Mouse (Mus musculus): ENCODE data around the gene Ebf3. TPM values are rescaled to one million over a fixed set of nuclear protein-coding genes. Genes with fewer than 3 reads are reported as not detected.

Gene Ebf3
- total and polyA plus RNA-seq, 2 experiments from 2014 or later, result 0.67 to 14.0 TPM

- Histone ChIP-seq H3K27me3 (ENCODE audit: insufficient read depth, low read length) (peaks cover 37% of the 10 kb centered on the region), H3K4me3 (ENCODE audit: low read depth, low read length) (no peak overlapping the region), H3K4me2 (ENCODE audit: low read depth) (no peak overlapping the region), H3K9ac (no peak overlapping the region), H3K4me1 (ENCODE audit: insufficient read depth) (no peaks in the 10 kb centered on the region), H3K9me3 (ENCODE audit: low read length) (no peaks in the 10 kb centered on the region), H3K27ac (ENCODE audit: low read depth, low read length) (no peak overlapping the region), H3K36me3 (ENCODE audit: insufficient read depth) (no peaks in the 10 kb centered on the region)
- WGBS, result 78% methylated on average over 5 of the region's 5 CpGs
- DNase-seq, result no peak
- no peak for ATAC-seq
- no peak for TF ChIP-seq CTCF (IDR thresholded peaks at IDR 0.05; ENCODE audit: low read depth)
Observed at GRCm38 (mm10) chr7:137277713-137278112, 36.5 kb downstream of the Ebf3 start.

- WGBS, result 46% methylated on average over 10 of the region's 10 CpGs
- Histone ChIP-seq H3K36me3 (ENCODE audit: insufficient read depth) (no peaks in the 10 kb centered on the region), H3K4me1 (ENCODE audit: insufficient read depth) (no peaks in the 10 kb centered on the region), H3K4me2 (ENCODE audit: low read depth) (no peak overlapping the region), H3K27me3 (ENCODE audit: insufficient read depth, low read length) (peaks cover 60% of the 10 kb centered on the region), H3K9ac (no peak overlapping the region), H3K27ac (ENCODE audit: low read depth, low read length) (no peak overlapping the region), H3K4me3 (ENCODE audit: low read depth, low read length) (no peak overlapping the region), H3K9me3 (ENCODE audit: low read length) (no peaks in the 10 kb centered on the region)
- no peak for TF ChIP-seq CTCF (IDR thresholded peaks at IDR 0.05; ENCODE audit: low read depth)
- ATAC-seq, result peak; percentile 82
- peak; percentile 88 for DNase-seq
Observed at GRCm38 (mm10) chr7:137272252-137272651, 42.0 kb downstream of the Ebf3 start.

DNA sequence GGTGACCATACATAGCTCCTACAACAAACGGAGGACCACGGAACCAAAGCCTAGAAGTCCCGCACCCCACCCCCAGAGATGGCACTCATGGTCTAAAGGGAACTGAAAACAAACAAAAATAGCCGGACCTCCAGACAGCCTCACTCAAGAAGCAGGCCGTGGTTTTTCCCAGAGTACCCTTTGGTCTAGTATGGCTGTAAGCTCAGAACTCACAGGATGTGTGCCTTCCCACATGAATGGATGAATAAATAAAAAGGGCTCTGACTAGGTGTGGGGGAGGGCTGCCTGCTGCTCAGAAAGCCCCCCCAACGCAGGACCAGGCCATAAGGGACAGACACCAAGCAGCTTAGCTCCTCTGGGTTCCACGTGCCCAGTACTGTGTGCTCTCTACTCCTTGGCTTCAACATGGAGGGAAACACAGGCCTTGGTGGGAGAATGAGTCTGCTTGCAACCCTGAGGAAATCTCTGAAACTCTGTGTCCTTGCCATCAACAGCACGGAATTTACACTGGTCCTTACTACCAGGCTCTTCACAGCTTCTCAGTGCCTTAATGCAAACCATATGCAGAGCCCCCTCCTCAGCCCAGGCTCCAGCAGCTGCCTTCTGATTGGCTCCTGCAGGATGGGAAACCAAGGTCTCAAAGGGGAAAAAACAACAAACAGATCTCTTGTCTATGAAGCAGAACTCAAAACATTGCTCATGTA is 45.6 kb downstream of the Ebf3 start:
- H3K36me3 ChIP-seq (ENCODE audit: insufficient read depth), result no peaks in the 10 kb centered on the region
- no peak overlapping the region for H3K9ac ChIP-seq
- no peak for DNase-seq
- WGBS, result 76% methylated on average over 8 of the region's 8 CpGs
- H3K27ac ChIP-seq (ENCODE audit: low read depth, low read length), result no peak overlapping the region
- no peaks in the 10 kb centered on the region for H3K9me3 ChIP-seq (ENCODE audit: low read length)
- no peaks in the 10 kb centered on the region for H3K4me1 ChIP-seq (ENCODE audit: insufficient read depth)
- no peak for TF ChIP-seq CTCF (IDR thresholded peaks at IDR 0.05; ENCODE audit: low read depth)
- no peak overlapping the region for H3K4me3 ChIP-seq (ENCODE audit: low read depth, low read length)
- no peak for ATAC-seq
- H3K4me2 ChIP-seq (ENCODE audit: low read depth), result no peak overlapping the region
- H3K27me3 ChIP-seq (ENCODE audit: insufficient read depth, low read length), result peaks cover 54% of the 10 kb centered on the region

GRCm38 (mm10) chr7:137267441-137267840 is 46.8 kb downstream of the Ebf3 start:
- 52% methylated on average over 9 of the region's 9 CpGs for WGBS
- Histone ChIP-seq H3K9me3 (ENCODE audit: low read length) (no peaks in the 10 kb centered on the region), H3K36me3 (ENCODE audit: insufficient read depth) (no peaks in the 10 kb centered on the region), H3K4me1 (ENCODE audit: insufficient read depth) (no peaks in the 10 kb centered on the region), H3K4me2 (ENCODE audit: low read depth) (no peak overlapping the region), H3K27me3 (ENCODE audit: insufficient read depth, low read length) (peaks cover 48% of the 10 kb centered on the region), H3K27ac (ENCODE audit: low read depth, low read length) (no peak overlapping the region), H3K4me3 (ENCODE audit: low read depth, low read length) (no peak overlapping the region), H3K9ac (no peak overlapping the region)
- no peak for DNase-seq
- peak; percentile 53; the same call in 1 of the 2 replicates for ATAC-seq
- no peak for TF ChIP-seq CTCF (IDR thresholded peaks at IDR 0.05; ENCODE audit: low read depth)

DNA sequence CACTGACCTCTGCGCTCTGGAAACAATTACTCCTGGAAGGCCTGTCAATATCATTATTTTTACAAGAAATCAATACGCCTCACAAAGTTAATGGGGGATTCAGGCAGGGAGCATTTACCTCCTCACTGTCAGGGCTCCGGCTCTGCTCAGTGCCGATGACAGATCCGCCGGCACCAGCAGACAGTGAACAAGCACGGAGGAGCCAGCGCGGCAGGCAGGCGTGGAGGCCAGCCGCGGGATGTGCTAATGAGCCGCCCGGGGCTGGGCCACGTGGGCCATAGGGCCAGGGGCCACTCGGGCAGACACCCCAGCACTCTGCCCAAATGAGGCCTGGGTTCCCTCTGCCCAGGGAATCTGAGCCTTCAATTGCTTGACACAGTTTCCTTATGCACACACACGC is 47.7 kb downstream of the Ebf3 start:
- ATAC-seq (no peak), DNase-seq (no peak)
- Histone ChIP-seq H3K9me3 (ENCODE audit: low read length) (no peaks in the 10 kb centered on the region), H3K36me3 (ENCODE audit: insufficient read depth) (no peaks in the 10 kb centered on the region), H3K4me3 (ENCODE audit: low read depth, low read length) (no peak overlapping the region), H3K27ac (ENCODE audit: low read depth, low read length) (no peak overlapping the region), H3K9ac (no peak overlapping the region), H3K4me1 (ENCODE audit: insufficient read depth) (no peaks in the 10 kb centered on the region), H3K4me2 (ENCODE audit: low read depth) (no peak overlapping the region), H3K27me3 (ENCODE audit: insufficient read depth, low read length) (peaks cover 50% of the 10 kb centered on the region)
- 21% methylated on average over 17 of the region's 17 CpGs for WGBS
- TF ChIP-seq CTCF (IDR thresholded peaks at IDR 0.05; ENCODE audit: low read depth), result no peak

GRCm38 (mm10) chr7:137262330-137262729 is 51.9 kb downstream of the Ebf3 start:
- no peaks in the 10 kb centered on the region for H3K9me3 ChIP-seq (ENCODE audit: low read length)
- H3K9ac ChIP-seq, result no peak overlapping the region
- no peak overlapping the region for H3K4me2 ChIP-seq (ENCODE audit: low read depth)
- DNase-seq, result no peak
- H3K36me3 ChIP-seq (ENCODE audit: insufficient read depth), result no peaks in the 10 kb centered on the region
- TF ChIP-seq CTCF (IDR thresholded peaks at IDR 0.05; ENCODE audit: low read depth), result no peak
- no peaks in the 10 kb centered on the region for H3K4me1 ChIP-seq (ENCODE audit: insufficient read depth)
- ATAC-seq, result no peak
- WGBS, result 79% methylated on average over 8 of the region's 8 CpGs
- no peak overlapping the region for H3K4me3 ChIP-seq (ENCODE audit: low read depth, low read length)
- peaks cover 30% of the 10 kb centered on the region for H3K27me3 ChIP-seq (ENCODE audit: insufficient read depth, low read length)
- H3K27ac ChIP-seq (ENCODE audit: low read depth, low read length), result no peak overlapping the region

- Histone ChIP-seq H3K27me3 (ENCODE audit: insufficient read depth, low read length) (peaks cover 21% of the 10 kb centered on the region), H3K4me2 (ENCODE audit: low read depth) (no peak overlapping the region), H3K27ac (ENCODE audit: low read depth, low read length) (no peak overlapping the region), H3K4me1 (ENCODE audit: insufficient read depth) (0 out of 2 replicates have a peak, but pooled peaks cover 7% of the 10 kb centered on the region), H3K4me3 (ENCODE audit: low read depth, low read length) (no peak overlapping the region), H3K36me3 (ENCODE audit: insufficient read depth) (no peaks in the 10 kb centered on the region), H3K9me3 (ENCODE audit: low read length) (no peaks in the 10 kb centered on the region), H3K9ac (no peak overlapping the region)
- 24% methylated on average over 11 of the region's 11 CpGs for whole genome bisulfite sequencing
- ATAC-seq, result no peak
- peak; percentile 71 for TF ChIP-seq CTCF (IDR thresholded peaks at IDR 0.05; ENCODE audit: low read depth)
- DNase-seq, result no peak
Observed at GRCm38 (mm10) chr7:137246213-137246872, 67.9 kb downstream of the Ebf3 start.

Measured in forebrain, postnatal 0 days (tissue).